Mouse (Mus musculus) cerebellum, adult 9-11 months (tissue): Measurements from ENCODE around the gene Mmp14.
A peak's percentile ranks its signal among the peaks of the same experiment; 100 is the strongest.

ENCODE experiments used
- DNase-seq: peaks from one replicate; pipeline ENCODE4 v3.0.0; 2022

The Mmp14 gene

DNA sequence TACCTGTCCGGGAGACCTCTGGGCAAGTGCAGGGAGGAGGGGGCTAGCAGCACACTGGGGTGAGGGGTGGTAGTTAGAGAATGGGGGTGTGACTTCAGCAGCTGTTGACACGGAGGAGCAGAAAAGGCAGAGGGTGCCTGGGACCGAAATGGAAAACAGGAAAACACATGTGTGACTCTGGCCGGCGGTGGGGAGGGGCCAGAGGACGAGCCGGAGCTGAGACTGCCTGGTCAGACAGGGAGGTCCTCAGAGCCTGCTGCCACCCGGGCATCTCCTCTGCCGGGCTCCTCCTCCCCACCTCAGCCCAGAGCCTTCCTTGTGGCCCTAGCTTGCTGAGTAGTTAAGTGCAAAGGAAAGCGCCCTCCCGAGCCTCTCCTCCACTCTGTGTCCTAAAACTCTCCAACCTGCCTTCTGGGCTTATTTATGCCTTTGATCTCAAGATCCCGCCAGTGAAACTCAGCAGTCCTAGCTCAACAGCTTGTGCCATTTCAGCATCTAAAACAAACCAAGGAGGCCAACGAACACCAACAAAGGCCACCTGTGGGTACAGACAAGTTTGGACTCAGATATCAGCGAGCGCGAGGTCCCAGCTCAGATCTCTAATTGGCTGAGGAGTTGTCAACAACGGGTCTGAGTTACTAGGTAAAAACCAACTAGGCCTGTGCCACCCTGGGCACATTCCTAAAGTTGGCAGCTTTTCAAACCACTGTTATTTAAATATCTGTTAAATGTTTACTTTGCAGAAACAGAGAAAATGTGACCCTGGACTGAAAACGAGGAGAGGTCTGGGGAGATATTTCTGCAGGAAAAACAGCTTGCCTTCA, 17.3 kb upstream of the Mmp14 start:
- no peak for DNase-seq

- DNase-seq = no peak
These were observed 16.0 kb upstream of the Mmp14 start for GRCm38 (mm10) chr14:54415241-54416020.

DNA sequence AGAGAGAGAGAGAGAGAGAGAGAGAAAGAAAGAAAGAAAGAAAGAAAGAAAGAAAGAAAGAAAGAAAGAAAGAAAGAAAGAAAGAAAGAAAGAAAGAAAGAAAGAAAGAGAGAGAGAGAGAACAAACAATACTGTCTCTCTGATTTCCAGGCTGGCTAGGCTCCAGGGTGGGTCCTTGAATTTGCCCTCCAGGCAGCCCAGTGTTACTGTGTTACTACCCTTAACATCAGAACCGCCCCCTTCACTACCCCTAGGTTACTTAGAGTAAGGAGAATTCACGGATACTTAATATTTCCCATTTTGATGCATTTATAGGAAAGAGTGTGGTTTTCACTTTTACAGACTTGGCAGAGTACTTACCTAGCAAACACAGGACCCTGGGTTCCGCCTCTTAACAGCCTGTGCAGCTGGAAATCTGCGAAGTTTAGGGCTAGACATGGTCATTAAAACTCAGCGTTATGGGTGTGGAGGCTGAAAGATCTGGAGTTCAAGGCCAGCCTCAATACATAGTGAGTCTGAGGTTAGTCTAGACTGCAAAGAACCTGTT, 15.1 kb upstream of the Mmp14 start:
- no peak for DNase-seq

- DNase-seq = no peak
These were observed 14.6 kb upstream of the Mmp14 start for GRCm38 (mm10) chr14:54416830-54417229.

- DNase-seq = no peak
These were observed 13.8 kb upstream of the Mmp14 start, which contains the start of gene Slc7a7 for GRCm38 (mm10) chr14:54417623-54418081. Slc7a7 (minus strand) TSS chr14:54417780.

GRCm38 (mm10) chr14:54421014-54421413, 10.4 kb upstream of the Mmp14 start:
- no peak for DNase-seq

DNA sequence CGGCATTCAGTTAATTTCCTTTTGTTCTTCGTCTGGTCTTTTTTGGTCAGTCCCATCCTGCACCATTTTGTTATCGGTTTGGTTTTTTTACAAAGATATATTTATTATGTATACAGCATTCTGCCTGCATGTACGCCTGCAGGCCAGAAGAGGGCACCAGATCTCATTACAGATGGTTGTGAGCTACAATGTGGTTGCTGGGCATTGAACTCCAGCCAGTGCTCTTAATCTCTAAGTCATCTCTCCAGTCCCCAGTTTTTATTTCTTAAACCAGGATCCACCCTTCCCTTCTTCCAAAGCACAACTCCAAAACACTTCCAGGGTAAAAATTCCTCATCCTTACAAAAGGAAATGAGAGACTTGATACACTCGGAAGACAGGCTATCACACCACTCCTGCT, 8.0 kb upstream of the Mmp14 start:
- no peak for DNase-seq

GRCm38 (mm10) chr14:54424634-54425033, 6.8 kb upstream of the Mmp14 start:
- DNase-seq = no peak

DNA sequence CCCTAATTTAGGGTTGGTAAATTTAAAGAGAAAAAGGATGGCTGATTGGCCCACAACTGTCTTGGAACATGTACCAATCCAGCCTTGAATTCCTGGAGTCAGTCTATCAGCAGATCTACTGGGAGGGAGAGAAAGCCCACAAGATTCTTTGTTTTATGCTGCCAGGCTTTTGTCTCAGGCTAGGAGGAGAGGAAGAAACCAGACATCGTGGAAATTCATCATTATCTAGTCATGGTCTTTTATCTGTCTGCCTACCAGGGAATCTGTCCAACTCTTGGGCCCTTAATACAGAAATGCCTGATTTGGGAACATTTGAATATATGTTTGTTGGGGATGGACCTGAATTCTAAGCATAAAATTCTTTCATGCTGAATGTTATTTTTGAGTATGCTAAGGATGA, 5.9 kb upstream of the Mmp14 start:
- no peak for DNase-seq

DNA sequence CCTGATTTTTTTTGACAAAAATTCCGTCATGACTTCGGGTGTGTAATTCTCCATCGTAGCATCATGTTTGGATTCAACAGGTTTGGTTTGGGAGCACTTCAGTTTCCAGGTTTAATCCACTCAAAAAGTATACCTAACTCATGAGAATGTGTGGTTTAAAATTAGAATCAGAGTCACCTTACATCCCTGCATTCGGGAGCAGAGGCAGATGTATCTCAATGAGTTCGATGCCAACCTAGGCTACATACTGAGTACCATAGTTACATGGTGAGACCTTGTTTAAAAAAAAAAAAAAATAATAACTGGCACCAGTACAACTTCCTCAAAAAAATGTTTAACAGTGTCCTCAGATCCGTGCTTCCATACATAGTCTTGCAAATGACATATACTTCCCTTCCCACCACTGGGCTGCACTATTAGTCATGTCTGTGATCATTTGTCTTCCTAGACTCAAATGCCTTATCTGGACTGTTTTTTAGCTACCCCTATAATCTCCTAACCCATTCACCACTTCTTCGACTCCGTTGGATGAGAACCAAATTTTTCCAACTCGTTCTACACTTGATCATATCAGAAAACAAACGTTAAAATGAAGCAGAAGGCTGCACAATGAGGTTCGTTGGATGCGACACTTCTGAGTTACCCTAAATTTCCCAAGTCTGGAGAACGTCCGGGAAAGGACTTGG, 5.3 kb upstream of the Mmp14 start:
- no peak for DNase-seq

DNA sequence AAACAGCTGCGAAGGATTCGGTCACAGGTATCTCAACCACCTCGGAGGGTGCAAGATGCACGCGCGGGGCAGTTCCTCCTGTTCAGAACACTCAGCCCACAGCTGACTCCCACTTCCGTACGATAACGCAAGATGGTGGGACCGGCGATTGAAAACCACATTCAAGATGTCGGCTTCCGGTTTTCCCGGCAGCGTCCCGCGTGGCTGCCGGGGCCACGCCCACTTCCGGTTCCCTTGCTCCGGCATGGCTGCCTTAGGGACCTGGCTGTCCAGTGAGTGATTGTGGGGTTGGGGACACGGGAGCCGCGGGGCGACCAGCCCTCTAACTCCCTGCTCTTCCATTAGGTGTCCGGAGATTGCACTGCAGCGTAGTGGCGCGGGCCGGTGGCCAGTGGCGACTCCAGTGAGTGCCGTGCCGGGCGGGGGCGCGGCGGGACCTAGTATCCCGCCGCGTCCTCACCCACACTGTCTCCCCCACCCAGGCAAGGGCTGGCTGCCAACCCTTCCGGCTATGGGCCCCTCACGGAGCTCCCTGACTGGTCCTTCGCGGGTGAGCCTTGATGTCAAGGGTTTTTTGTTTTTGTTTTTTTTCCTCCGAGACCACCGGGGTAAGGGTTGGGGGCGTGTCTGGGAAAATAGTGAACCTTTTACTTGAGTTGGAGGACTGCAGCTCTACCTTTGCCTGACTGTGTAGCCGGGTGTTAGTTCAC, 4.6 kb upstream of the Mmp14 start, which contains the start of gene Mrpl52:
TSS of gene Mrpl52 (plus strand) at position 221 of the 710 bp plus-strand sequence.
- DNase-seq = peak; percentile 90

DNA sequence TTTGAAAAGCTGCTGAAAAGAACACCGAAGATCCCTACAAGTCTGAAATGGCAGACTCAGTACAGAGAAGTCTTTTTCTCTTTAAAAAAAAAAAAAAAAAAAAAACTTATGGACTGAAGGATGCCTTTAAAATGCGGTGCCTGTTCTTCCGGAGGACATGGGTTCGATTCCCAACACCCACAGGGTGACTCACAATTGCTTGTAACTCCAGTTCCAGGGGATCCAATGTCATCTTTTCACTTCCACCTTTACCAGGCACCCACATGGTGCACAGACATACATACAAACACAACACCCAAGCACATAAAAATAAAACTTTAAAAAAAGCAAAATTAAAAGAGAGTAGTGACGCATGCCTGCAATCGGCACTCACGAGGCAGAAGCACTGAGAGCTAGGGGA, 3.7 kb upstream of the Mmp14 start:
- DNase-seq = no peak

- DNase-seq = no peak
These were observed 3.0 kb upstream of the Mmp14 start for GRCm38 (mm10) chr14:54428421-54428820.

GRCm38 (mm10) chr14:54429332-54430093, 1.9 kb upstream of the Mmp14 start:
- no peak for DNase-seq

GRCm38 (mm10) chr14:54430406-54431145, 836 bp upstream of the Mmp14 start:
- DNase-seq = no peak

DNA sequence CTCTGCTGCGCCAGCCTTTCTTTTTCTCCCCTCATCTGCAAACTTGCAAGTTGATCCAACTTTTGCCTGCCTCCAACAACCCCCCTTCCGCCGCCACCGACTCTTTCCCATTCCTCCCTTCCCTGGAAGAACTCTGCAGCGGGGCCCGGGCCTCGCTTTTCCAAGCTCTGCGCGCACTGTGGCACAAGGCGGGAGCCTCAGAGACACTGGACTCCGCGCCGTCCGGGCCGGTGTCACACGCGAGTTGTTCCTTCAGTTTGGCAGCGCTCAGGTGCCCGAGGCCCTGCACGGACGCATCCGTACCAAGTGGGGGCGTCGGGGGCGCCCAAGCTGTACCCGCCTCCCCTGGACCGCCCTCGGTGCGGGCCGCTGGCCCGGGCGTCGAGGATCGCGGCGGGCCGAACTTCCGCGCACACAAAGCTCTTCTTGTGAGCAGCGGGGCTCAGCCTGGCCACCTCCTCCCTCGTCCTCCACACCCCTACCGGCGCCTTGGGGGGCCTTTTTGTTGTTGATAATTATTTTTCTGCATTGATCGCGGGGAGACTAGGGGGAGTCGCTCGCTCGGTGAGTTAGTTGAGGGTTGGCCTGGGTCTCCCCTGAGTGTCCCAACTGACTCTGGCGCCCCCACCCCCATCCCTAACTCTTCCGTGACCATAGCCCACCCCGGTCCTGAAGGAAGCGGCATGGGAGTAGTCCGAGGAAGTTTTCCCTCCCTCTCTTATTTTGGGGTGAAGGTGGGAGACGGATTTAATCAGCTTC, 845 bp downstream of the Mmp14 start:
- DNase-seq = no peak

DNA sequence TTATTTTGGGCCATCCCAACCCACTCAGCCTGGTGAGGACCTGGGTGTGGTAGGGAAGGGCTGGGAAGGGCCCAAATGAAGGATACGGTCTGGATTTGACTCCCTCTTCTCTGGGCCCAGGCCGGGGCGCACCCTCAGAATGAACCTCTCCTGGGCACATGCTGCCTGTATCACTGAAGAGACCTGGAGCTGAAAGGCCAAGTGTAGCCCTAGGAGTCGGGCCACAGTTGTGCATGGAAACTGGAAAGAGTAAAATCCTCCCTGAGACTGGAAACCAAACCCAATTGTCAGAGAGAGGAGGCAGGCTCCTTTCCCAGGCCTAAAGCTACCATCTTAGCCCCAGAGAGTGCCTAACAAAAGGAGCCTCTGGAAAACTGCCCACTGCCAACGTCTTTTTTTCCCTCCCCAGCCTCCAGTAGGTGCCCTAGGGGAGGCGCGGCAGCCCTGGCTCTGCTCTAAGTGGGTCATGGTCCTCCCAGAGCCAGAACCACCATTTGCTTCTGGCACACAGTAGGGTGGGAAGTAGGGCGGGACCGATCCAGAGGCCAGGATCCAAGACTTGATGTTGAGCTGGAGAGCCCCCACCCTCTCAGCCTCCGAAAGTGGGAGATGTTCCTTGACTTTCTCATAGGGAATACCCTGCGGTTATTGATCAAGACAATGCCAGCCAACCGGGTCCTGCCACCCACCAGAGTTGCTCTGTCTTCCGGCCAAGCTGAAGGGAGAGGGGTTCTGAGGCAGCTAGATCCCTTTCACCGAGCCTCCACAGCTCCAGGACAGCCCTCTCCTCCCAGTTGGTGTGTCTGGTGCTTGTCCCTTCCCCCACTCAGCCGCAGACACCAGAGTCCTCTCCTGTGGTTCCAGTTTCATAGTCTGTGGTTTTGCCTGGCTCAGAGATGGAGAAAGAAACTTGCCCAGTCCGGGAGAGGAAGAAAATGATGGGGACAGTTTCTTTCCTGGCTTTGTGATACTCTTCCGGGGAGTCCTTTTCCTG, 1.7 kb downstream of the Mmp14 start:
- no peak for DNase-seq

- DNase-seq = no peak
These were observed 2.6 kb downstream of the Mmp14 start for GRCm38 (mm10) chr14:54433941-54434531.
